Mouse (Mus musculus): ENCODE data around the gene 1700013G24Rik.

1700013G24Rik gene

DNA sequence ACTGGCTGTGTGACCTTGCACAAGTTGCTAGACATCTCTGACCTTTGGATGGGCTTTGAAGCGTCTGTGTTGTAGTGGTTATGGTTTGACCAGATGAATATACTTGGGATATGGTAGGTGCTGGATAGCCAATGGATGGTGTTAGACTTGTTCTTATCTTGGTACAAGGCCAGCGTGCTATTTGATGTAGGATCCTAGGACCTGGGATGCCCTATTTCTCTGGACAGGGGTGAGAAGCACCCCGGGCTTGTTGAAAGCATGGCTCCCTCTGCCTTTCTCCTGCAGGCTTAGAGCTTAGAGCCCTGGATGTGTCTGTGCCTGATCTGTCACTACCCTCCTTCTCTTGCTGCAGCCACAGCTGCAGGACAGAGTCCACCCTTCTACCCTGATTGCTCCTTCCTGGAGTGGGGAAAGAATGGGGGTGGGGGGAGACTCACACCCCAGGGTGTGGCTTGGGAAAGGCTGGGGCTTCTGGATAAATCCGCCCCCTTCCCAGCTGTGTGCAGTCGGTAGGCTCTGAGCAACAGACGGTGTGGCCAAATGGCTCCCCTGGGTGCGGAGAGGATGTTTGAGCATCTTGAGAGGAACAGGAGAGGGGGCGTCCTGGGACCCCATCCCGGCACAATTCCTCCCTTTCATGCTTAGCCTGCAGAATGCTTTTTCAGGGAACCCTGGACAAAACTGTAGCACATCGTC is 23.1 kb downstream of the 1700013G24Rik start:
- no peak for DNase-seq (ENCODE audit: low spot score in 2 of 2)

DNA sequence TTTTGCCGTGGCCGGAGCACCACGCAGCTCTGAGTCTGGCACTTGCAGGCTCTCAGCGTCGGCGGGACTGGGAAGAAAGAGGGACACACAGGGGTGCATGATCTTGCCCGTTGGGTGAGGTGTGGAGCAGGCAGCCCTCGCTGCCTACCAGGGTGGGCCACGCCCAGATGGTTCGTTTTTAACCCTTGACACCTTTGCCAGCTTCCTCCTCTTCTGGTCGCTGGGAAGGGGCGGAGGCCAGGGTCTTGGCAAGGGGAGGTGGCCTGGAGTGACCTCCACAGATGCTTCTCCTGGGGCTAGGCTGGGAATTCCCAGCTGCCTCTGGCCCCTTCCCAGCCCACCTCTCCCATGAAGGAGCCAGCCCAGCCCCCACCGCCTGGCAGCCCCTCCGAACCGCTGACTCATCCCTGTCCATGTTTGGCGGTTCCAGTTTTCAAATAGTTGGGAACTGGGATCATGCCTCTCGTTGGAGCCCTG is 23.7 kb downstream of the 1700013G24Rik start:
- DNase-seq (ENCODE audit: low spot score in 2 of 2): no peak

DNA sequence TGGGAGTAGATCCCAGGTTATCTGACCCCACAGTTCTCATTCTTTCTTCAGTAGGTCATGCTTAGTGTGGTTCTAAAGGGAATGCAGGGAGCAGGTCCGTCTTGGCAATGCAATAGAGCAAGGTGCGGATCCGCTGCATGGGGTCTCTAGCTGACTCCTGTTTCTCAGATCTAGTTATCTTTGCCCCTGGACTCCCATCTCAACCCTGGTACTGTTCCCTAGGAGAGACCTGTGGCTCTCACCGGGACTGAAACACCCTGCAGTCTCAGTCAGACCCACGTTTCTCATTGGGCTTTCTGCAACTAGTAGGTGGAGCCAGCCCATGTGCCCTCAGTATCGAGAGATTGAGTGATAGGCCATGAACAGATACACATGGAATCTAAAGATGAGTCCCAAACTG is 24.5 kb downstream of the 1700013G24Rik start:
- no peak for DNase-seq (ENCODE audit: low spot score in 2 of 2)

DNA sequence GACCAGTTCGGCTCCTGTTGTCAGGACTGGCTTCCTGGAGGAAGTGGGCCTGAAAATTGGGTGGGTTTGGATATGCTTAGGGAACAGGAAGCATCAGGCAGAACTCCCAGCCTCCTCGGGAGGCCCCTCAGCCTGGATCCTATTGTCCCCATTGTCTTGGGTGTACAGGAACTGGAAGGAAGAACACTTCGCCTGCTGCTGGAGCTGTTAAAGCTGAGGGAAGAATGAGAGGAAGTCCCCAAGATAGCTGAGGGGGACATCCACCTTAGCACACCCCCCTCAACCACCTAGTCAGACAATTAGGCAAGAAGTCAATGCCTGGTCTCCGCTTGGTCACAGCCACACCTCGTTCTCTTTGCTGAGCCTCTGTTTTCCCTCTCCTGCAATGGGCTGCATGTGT is 25.2 kb downstream of the 1700013G24Rik start:
- no peak for DNase-seq (ENCODE audit: low spot score in 2 of 2)

DNA sequence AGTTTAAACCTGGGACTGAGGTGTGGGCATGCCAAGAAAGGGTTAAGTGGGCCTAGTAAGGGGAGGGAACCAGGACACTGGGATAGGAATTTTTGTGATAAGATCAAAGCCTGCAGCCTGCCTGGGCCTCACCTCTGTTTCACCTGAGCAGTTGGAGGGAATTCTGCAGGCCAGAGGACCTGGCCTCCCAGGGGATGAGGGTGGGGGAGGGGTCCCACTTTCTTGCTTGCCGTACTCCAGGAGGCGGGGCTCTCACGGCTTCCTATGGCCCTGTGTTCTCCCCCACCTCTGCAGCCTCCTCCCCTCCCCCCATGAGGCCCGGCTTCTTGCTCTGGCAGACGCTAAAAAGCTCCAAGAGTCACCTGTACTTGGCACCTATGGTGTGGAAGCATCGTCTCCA is 26.7 kb downstream of the 1700013G24Rik start:
- no peak for DNase-seq (ENCODE audit: low spot score in 2 of 2)

DNA sequence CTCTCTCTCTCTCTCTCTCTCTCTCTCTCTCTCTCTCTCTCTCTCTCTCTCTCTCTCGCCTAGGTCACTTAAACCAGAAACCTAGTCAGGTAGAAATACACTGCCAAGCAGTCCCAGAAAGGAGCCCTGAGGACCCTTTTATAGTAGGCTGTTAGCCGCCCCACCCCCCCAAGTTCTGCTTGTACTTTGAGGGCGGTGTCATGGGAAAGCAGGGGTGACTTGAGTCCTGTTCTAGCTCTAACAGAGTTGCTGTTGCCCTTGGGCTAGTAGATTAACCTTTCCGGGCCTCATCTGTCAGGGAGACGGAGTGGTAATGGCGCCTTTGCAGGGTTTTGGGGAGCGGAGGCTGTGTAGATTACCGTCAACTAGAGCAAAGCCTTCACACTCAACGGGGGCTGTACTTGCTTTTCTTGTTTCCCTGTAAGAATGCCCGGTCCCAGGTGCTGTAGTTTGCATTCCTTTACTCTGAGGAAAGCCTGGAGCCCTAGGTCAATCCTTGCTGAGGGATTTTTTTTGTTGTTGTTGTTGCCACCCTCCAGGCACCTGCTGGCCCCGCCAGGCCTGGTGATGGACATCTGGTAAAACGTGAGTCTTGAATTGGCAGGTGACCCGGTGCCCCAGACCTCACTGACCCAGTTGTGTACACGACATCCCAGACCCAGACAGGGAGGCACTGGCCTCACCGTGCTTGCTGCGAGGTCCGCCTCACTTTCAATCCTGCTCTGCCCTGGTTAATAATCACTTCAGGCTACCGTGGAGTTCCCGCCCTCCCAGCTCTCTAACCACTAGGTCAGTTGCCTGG is 27.3 kb downstream of the 1700013G24Rik start:
- no peak for DNase-seq (ENCODE audit: low spot score in 2 of 2)

DNA sequence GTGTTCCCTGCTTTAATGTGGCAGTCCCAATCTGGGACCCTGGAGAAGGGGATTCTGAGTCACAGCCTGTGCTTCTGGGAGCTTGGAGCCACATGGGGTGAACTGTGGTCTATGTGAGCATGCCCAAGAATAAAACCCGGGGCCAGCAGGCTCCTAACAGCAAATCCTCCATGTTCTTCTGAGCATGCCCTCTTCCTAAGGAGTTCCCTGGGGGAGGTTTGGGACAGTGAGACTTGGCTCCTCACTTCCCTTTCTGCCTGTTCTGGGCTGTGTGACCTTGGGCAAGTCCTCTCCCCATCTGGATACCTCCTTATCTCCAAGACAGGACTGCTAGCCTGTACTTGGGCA is 27.9 kb downstream of the 1700013G24Rik start:
- DNase-seq (ENCODE audit: low spot score in 2 of 2): no peak

DNA sequence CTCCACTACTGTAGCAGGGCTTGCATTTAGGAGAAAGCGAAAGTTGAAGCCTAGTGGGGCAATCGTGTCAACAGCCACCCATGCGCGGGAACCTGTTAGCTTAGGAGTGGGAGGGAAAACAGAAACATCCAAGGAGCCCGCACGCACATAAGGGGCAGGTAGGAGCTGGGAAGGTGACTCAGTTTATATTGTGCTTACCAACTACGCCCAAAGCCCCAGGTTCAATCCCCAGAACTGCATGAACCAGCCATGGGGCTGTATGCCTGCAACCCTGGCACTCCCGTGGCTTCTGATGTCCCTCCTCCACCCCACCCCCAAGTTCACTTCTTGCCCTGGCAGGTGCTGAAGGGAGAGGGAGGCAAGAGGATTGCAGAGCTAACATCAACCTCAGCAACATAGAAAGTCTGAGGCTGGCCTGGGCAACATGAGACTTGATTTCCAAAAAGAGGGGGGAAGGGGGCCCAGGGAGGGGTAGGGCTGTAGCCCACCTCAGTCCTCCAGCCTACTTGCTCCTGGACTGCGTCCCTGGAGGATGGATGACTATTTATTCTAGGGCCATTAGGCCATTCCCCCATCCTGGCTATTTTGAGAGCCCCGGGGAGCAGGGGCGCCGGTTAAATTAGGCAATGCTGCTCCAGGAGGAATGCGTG is 28.4 kb downstream of the 1700013G24Rik start:
- DNase-seq (ENCODE audit: low spot score in 2 of 2): no peak

DNA sequence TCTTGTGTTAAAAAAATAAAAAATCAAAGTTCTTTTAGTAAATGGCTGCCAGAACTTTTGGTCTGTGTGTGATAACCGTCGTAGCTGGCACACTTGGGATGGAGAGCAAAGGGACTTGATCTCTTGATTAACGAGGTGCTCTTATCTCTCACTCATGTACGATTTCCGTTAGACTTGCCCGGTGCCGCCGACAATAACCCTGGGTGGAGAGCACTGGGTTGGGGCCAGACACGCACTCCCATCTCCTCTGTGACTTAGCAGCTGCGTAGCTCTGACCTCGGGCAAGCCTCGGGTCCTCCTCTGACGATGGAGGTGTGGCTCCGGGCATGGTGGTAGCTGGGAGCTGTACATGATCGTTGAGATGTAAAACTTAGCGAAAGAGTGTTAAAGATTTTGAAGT is 30.8 kb downstream of the 1700013G24Rik start:
- no peak for DNase-seq (ENCODE audit: low spot score in 2 of 2)

DNA sequence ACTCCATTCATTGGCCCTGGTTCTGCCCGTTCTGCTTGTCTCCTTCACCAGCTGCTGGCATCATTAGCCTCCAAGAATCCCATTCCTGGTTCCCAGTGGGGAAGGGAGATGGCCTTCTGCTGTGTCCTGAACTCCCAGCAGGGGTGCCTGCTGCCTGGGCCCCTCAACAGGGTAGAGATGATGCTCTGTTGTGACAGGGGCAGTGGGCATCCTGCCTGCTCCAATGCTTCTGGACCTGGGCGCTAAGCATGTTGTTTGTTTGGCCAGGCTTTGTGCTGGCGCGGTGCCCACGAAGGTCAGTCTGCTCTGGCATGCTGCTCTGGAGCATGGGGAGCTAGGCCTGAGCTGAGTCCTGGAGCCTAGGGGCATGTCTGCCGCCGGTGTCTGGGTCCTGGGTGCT is 31.5 kb downstream of the 1700013G24Rik start:
- no peak for DNase-seq (ENCODE audit: low spot score in 2 of 2)

DNA sequence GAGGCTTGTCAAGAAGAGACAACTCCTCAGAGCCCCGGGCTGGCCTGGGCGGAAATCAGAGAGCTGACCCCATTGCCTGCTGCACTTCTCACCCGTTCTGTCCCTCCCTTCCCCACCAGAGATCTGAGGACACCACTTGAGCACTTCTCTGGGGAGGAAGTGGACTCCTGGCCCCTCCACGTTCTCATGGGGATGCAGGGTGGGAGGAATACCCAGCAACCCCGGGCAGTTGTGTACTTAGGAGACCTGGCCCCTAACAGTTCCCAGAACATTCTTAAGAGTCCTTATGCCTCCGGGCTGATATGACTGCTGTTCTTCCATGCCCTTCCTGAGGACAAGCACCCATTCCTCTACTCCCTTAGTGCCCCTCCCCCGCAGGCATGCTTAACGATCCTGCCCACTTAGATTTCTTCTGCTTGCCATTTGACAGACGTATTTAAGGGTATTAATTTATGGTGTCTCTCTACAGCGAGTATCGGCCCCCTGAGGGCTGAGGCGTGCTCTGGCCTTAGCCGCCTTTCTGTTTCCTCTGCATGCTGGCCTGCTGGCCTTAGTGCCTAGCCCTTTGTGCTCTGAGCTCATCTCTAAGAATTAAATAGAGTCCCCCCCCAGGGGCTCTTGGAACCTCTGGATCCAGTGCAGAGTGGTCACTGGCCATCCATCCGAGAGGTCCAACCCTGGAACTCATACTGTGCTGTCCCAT is 32.3 kb downstream of the 1700013G24Rik start:
- DNase-seq (ENCODE audit: low spot score in 2 of 2): no peak

DNA sequence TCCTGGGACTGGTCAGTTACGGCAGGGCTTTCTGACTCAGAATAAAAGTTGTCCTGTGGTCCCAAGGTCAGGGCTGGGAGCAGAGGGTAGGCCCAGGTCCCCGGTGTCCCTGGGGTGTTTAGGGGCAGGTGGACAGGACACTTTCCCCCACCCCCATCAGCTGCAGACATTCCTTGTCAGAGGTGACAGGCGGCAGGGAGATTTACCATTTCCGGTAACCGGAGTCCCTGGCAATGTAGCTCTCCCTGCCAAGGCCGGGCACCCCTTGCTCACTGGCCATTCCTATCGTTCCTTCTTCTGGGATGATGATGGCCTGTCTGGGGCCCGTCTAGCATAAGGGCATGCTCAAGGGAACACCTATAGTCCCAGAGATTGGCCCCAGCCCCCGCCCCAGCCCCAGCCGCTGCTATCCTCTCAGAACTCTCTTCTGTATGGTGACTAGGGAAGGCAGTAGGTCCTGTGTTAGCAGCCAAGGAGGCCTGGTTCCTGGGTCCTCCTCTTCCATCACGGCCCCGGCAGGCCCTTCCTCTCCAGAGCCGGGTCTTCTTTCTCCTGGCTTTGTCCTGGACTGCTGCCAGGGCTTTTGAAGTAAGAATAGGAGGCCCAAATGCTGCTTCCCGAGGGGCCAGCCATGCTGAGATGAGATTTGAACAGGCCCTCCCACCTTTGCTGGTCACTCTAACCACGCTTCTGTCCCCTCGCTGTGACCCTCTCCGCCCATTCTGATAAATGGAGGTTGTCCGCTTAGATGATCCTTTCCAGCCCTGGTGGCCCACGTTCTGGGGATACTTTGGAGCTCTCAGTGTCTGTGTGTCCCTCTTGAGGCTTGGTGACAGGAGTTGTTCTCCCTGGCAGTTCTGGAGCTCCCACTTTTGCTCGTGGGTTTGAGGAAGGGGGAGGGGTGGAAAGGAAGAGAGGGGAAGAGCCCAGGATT is 33.3 kb downstream of the 1700013G24Rik start:
- no peak for DNase-seq (ENCODE audit: low spot score in 2 of 2)

DNA sequence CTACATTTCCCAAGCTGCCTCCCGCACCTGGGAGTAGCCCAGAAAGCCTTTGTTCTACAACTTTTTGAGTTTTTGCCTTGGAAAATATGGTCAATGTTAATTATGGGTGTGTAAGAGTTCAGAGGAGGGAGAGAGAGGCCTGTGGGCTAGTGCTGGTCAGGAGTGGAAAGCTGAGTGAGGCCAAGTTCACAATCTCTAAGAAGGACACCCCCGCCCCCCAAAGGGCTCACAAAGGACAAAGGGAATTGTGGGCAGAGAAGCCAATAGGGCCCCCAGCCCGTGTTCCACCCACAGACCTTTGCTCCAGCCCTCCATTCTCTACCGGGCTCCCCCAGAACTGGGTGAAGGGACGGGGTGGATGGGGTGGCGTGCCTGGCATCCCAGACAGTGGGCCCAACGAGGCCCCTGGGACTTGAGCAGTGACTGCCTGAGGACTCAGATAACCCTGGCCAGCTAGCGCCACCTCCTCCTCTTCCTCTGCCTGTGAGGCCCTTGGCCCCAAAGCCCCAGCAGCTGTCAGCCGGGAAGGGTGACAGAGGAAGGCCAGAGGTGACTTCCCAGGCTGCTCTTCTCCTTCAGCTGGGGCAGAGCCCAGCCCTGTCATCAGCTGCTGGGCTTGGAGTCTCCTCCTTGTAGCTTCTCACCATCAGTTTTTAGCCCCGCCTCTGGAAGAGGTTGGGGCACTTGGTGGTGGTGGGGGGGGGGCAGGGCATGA is 34.4 kb downstream of the 1700013G24Rik start:
- DNase-seq (ENCODE audit: low spot score in 2 of 2): no peak

DNA sequence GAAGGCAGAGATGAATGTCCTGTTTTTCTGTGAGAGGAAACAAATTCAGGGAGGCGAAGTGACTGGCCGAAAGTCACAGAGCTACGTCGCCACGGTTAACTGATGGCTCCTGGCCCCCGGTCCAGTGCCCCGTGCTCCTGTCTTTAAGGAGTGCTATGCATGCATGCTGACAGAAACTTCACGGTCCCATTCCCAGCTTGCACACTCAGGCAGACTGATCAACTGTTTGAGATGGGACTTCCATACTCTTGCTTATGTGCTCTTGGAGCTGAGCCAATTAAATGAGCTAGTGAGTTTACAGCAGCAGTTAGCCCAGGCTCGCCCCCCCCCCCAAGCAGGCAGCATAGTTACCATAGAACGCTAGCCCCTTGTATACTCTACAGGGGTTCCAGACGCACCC is 35.0 kb downstream of the 1700013G24Rik start:
- DNase-seq (ENCODE audit: low spot score in 2 of 2): no peak

DNA sequence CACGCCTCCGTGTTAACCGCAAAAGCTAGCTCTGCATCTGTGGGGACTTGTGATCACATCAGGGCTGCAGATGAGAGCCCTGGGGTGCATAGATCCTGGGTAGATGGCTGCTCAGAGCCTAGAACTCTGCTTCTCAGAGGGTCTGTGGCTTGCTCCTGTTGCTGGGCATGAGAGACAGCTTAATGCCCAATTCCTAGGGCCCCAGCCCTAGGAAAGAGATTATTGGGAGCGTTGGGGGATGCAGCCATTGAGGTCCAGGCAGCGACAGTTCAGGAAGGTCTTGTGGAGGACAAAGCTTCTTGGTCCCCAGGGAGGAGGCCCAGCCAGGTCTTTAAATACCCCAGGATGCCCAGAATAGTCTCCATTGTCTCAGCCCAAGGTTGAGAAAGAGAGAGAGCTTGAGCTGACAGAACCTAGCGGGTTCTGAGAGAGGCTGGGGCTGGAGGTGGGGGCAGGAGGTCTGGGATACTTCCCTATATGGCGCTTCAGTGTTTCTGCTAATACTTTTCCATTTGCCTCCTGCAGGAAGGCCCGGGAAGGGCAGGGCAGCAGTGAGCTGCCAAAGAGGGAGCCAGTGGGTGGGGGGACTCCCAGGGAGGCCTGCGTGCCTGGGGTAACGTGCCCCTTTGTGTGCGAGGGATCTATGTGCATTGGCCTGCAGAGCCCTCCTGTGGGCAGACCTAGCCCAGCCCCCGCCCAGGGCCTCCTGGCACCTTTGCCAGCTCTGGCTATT is 35.7 kb downstream of the 1700013G24Rik start:
- no peak for DNase-seq (ENCODE audit: low spot score in 2 of 2)

DNA sequence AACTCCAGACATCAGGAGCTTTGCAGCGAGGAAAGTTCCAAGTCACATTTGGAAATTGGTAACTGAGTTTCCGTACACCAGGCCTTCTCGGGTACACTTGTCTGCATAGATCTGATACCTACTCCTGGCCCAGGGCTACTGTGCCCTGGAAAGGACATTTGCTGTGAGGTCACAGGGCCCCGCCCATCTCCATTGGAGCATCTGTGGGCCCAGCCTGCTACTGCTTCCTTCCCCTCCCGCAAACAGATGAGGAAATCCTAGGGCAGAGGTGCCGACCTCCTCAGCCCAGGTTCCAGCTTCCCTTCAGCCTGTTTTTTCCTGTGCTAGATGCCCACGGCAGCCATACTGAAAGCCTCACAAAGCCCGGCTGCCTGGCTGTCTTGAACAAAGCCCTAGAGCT is 36.9 kb downstream of the 1700013G24Rik start:
- DNase-seq (ENCODE audit: low spot score in 2 of 2): no peak

DNA sequence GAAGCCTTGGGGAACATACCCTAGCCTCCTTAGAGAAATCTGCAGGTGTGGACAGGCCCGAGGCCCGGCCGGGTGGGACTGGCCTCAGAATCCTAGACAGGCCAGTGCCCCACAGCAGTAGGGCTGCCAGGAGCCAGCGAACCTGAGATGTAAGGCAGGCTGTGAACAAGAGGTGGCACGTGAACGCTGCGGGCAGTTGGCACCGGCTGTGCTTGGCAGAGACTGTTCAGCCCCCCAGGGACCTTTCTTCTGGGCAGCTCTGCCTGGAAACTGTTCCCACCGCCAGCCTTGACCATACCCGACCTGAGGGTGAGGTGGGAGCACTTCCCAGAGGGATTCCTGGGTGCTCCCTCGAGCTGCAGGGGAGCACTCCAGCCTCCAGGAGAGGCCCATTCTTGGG is 39.5 kb downstream of the 1700013G24Rik start:
- DNase-seq (ENCODE audit: low spot score in 2 of 2): no peak

DNA sequence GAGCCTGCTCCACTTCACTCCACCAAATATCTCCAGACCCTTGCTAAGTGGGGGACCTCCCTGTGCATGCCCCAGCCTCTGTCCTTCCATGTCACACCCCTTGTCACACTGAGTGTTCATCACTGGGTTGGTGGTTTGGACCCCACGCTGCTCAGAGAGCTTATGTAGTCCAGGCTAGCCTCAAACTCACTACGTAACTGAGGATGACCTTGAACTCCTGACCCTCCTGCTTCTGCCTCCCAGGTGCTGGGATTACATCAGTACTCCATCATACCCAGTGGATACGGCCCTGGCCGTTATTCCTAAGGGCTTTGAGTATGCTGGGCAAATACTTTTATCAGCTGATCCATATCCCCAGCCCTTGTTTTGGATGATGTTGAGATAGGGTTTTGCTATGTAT is 40.1 kb downstream of the 1700013G24Rik start:
- no peak for DNase-seq (ENCODE audit: low spot score in 2 of 2)

DNA sequence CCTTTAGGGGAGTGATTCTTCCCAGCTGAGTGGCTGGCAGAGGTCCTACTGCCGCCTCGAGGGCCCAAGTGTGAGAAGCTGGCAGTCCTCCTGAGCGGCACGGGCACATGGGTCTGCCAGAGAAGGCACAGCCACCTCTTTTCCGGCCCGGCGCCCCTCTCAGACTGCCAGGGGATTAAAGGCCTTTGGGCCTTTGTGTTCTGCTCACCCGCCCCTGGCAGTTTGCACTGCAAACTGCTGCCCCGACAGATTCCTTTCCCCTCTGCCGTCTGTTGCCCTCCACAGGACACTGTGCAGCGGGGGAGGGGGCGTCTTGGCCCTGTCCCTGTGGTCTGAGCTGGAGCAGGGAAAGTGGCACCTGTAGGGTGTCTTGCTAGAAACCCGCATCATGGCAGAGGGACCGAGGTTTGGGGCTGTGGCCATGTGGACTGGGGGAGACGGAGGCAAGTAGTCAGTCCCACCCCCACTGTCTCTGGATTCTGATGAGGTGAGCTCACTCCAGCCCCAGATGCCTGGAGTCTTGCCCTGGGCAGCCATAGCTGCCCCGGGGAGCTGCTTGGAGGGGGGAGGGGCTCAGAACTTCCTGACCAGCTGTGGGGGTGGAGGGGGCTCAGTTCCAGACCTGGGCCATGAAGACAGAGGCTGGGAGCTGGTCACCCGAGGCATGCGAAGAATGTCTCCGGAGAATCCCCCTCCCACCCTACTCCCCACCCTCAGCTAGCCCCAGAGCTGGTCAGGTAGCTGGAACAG is 41.8 kb downstream of the 1700013G24Rik start:
- no peak for DNase-seq (ENCODE audit: low spot score in 2 of 2)

Measured in spleen, postnatal 10 days (tissue).